8 mouse cellular contexts compared by ENCODE assay signal in the genomic region with DNA sequence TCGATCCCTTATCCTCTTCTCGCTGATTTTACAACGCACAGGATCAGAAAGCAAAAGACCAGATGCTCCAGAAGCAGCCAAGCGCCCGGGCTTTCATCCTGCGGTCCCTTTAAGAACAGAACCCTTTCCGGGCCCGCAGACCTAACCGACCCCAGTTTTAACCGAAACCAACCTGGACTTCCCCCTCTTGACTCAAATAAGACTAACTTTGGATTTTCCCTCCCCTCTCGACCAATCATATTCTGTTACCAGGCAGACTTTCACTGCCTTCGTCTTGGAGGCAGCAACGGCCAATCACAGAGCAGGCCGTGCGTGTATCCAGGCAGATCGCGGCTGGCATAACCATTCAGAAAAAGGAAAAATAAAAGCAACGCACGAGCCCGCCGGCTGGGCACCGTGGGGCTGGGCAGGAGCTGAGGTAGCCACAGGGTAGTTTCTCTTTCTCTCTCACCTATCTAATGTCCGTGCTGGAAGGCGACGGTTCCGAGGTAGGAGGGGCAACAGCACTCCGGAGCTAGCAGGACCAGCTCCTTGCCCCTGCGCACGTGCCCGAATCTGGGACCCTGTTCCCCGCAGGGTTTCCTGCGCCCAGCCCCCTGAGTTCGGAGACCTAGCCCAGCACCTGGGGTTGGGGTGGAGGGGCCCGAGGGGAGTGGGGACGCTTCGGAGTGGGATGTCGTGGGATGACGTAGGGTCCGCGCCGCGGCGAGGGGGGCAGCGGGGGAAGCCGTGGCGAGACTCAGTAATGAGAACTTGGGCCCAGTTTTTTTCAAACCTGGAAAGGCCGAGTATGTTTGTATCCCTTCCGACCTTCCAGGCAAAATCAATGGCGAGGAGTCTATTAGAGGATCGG. TPM values are rescaled to one million over a fixed set of nuclear protein-coding genes. Genes with fewer than 3 reads are reported as not detected.
DNase-seq lines count a peak whose midpoint lies in the region; ATAC-seq lines count a peak whose summit lies in the region.

TSS of gene Rfx5 (plus strand) at position 312 of the 853 bp plus-strand sequence.

- peak; percentile 70 for DNase-seq in c-Kit-negative CD71-positive TER-119-positive erythroid progenitor cells, embryonic 14.5 days (ENCODE audit: low read depth, low spot score)
- DNase-seq in fibroblast of lung, adult 2 months (ENCODE audit: low read depth) = peak; percentile 99
- peak; percentile 96 for DNase-seq in kidney, postnatal 14 days
- DNase-seq in liver, embryonic 13.5 days = peak; percentile 84
- DNase-seq in neural tube, embryonic 10.5 days (ENCODE audit: extremely low spot score, low spot score) = peak; percentile 86

- peaks cover 4 to 23% of the 10 kb centered on the region in 2 experiments for H3K4me1 ChIP-seq in heart, embryonic 14.5 days (ENCODE audit: control insufficient read depth in 2 of 2, insufficient read depth in 2 of 2, low read length in 2 of 2)
- peaks cover 41% of the 10 kb centered on the region for H3K4me1 ChIP-seq in liver, embryonic 13.5 days (replicated peaks)
- H3K4me1 ChIP-seq in stomach, embryonic 16.5 days (ENCODE audit: control insufficient read depth, insufficient read depth, low read length) = peaks cover 13% of the 10 kb centered on the region; the same call in 1 of the 2 replicates

- under 1% methylated on average over 50 of the region's 50 CpGs for WGBS in heart, embryonic 14.5 days
- under 1% methylated on average over 50 of the region's 50 CpGs for WGBS in liver, embryonic 13.5 days (ENCODE audit: insufficient replicate concordance)
- WGBS in stomach, embryonic 16.5 days = under 1% methylated on average over 50 of the region's 50 CpGs

- H3K4me2 ChIP-seq in heart, embryonic 14.5 days (ENCODE audit: low read length) = peak within 1 kb of the TSS; percentile 63
- peak within 1 kb of the TSS; percentile 96 for H3K4me2 ChIP-seq in liver, embryonic 13.5 days
- H3K4me2 ChIP-seq in stomach, embryonic 16.5 days (ENCODE audit: low read depth, low read length) = peak within 1 kb of the TSS; percentile 68

- no peaks in the 10 kb centered on the region for H3K9me3 ChIP-seq in heart, embryonic 14.5 days (ENCODE audit: control insufficient read depth, low read length)
- no peaks in the 10 kb centered on the region for H3K9me3 ChIP-seq in liver, embryonic 13.5 days (replicated peaks)
- H3K9me3 ChIP-seq in stomach, embryonic 16.5 days (replicated peaks; ENCODE audit: control insufficient read depth, low read length) = no peaks in the 10 kb centered on the region

- ATAC-seq in CD4-positive, CD25-positive, alpha-beta regulatory T cell, adult 4 months = peak; percentile 97
- peak; percentile 94 for ATAC-seq in heart, embryonic 14.5 days (ENCODE audit: insufficient number of reproducible peaks, insufficient read depth, low FRiP score, low read depth)
- peak; percentile 93 for ATAC-seq in liver, embryonic 13.5 days (ENCODE audit: low read depth)
- peak; percentile 97 for ATAC-seq in stomach, embryonic 16.5 days (ENCODE audit: insufficient read depth, low FRiP score)

- peaks cover 34% of the 10 kb centered on the region for H3K36me3 ChIP-seq in heart, embryonic 14.5 days (ENCODE audit: control insufficient read depth, insufficient read depth, low read length)
- peaks cover 25% of the 10 kb centered on the region for H3K36me3 ChIP-seq in liver, embryonic 13.5 days
- peaks cover 15% of the 10 kb centered on the region for H3K36me3 ChIP-seq in stomach, embryonic 16.5 days (ENCODE audit: control insufficient read depth, insufficient read depth, low read length)

- H3K4me3 ChIP-seq in heart, embryonic 14.5 days (ENCODE audit: control insufficient read depth in 1 of 2, insufficient read depth in 1 of 2, low read depth in 1 of 2, low read length in 2 of 2) = peak within 1 kb of the TSS; percentile 91 to 95
- H3K4me3 ChIP-seq in liver, embryonic 13.5 days (replicated peaks) = peak within 1 kb of the TSS; percentile 72
- peak within 1 kb of the TSS; percentile 88 for H3K4me3 ChIP-seq in stomach, embryonic 16.5 days (replicated peaks; ENCODE audit: low read length)

- peak within 1 kb of the TSS; percentile 95 for H3K9ac ChIP-seq in heart, embryonic 14.5 days (ENCODE audit: low read length)
- peak within 1 kb of the TSS; percentile 83 for H3K9ac ChIP-seq in liver, embryonic 13.5 days
- H3K9ac ChIP-seq in stomach, embryonic 16.5 days (ENCODE audit: low read length) = peak within 1 kb of the TSS; percentile 95

- H3K27me3 ChIP-seq in heart, embryonic 14.5 days (ENCODE audit: control insufficient read depth, insufficient read depth, low read length) = no peaks in the 10 kb centered on the region
- no peaks in the 10 kb centered on the region for H3K27me3 ChIP-seq in liver, embryonic 13.5 days
- no peaks in the 10 kb centered on the region for H3K27me3 ChIP-seq in stomach, embryonic 16.5 days (ENCODE audit: control insufficient read depth, insufficient read depth, low read length)

- H3K27ac ChIP-seq in heart, embryonic 14.5 days (replicated peaks in 1 of 2; ENCODE audit: control insufficient read depth in 1 of 2, insufficient read depth in 1 of 2, low read depth in 2 of 2, low read length in 2 of 2) = peak within 1 kb of the TSS; percentile 84 to 87
- H3K27ac ChIP-seq in liver, embryonic 13.5 days = peak within 1 kb of the TSS; percentile 70; the same call in 1 of the 2 replicates
- H3K27ac ChIP-seq in stomach, embryonic 16.5 days (ENCODE audit: low read length) = peak within 1 kb of the TSS; percentile 96

RNA-seq across cellular contexts. Expression of gene Rfx5, which starts in this region (rescaled TPM):
- 10 to 100 TPM in 1 of 2 experiments, 1 to 10 TPM in 1; 9.4 to 10.9 TPM for polyA plus RNA-seq in CD4-positive, CD25-positive, alpha-beta regulatory T cell, adult 4 months (2017; shearing (Covaris generic))
- polyA plus RNA-seq in heart, embryonic 14.5 days (2014; fragmentation: Nextera tagmentation; extraction: Ambion mirVana) = 6.9 and 8.1 TPM in 2 replicates
- 0.96 and 1.8 TPM in 2 replicates for polyA plus RNA-seq in liver, embryonic 13.5 days (2015; fragmentation: Nextera tagmentation; extraction: Ambion mirVana)
- polyA plus RNA-seq in stomach, embryonic 16.5 days (2015; fragmentation: Nextera tagmentation; extraction: Ambion mirVana) = 6.9 and 7.0 TPM in 2 replicates

Comparison
In these comparisons a context has a peak if more than half of its experiments do, and no peak if none do; other contexts are left out.
1. Peak in every context shown above with its lines: DNase-seq, ATAC-seq, H3K4me3 ChIP-seq and H3K27ac ChIP-seq.